Mouse (Mus musculus): ENCODE data around the gene Mtss1l.

The Mtss1l gene

GRCm38 (mm10) chr8:110720685-110721598, at the start of gene Mtss1l:
Mtss1l (plus strand) TSS chr8:110721476.
- peak; percentile 88 for DNase-seq (ENCODE audit: low spot score)

- no peak for DNase-seq (ENCODE audit: low spot score)
Observed at GRCm38 (mm10) chr8:110672133-110672532, 49.1 kb upstream of the Mtss1l start.

GRCm38 (mm10) chr8:110673168-110673567, 48.1 kb upstream of the Mtss1l start:
- DNase-seq (ENCODE audit: low spot score): no peak

GRCm38 (mm10) chr8:110674589-110674988, 46.7 kb upstream of the Mtss1l start:
- DNase-seq (ENCODE audit: low spot score): no peak

- DNase-seq (ENCODE audit: low spot score): no peak
Observed at GRCm38 (mm10) chr8:110676702-110677101, 44.6 kb upstream of the Mtss1l start.

GRCm38 (mm10) chr8:110677174-110677660, 44.1 kb upstream of the Mtss1l start:
- no peak for DNase-seq (ENCODE audit: low spot score)

- DNase-seq (ENCODE audit: low spot score): no peak
Observed at GRCm38 (mm10) chr8:110678989-110679388, 42.3 kb upstream of the Mtss1l start.

GRCm38 (mm10) chr8:110687726-110688125, 33.5 kb upstream of the Mtss1l start:
- DNase-seq (ENCODE audit: low spot score): peak; percentile 57

GRCm38 (mm10) chr8:110689961-110690360, 31.3 kb upstream of the Mtss1l start:
- DNase-seq (ENCODE audit: low spot score): no peak

GRCm38 (mm10) chr8:110694226-110694625, 27.1 kb upstream of the Mtss1l start:
- DNase-seq (ENCODE audit: low spot score): no peak

GRCm38 (mm10) chr8:110694826-110695225, 26.4 kb upstream of the Mtss1l start:
- no peak for DNase-seq (ENCODE audit: low spot score)

GRCm38 (mm10) chr8:110695431-110695830, 25.8 kb upstream of the Mtss1l start:
- no peak for DNase-seq (ENCODE audit: low spot score)

- DNase-seq (ENCODE audit: low spot score): no peak
Observed at GRCm38 (mm10) chr8:110696051-110696450, 25.2 kb upstream of the Mtss1l start.

GRCm38 (mm10) chr8:110697571-110697970, 23.7 kb upstream of the Mtss1l start:
- no peak for DNase-seq (ENCODE audit: low spot score)

GRCm38 (mm10) chr8:110698098-110698497, 23.2 kb upstream of the Mtss1l start:
- no peak for DNase-seq (ENCODE audit: low spot score)

GRCm38 (mm10) chr8:110699501-110699900, 21.8 kb upstream of the Mtss1l start:
- no peak for DNase-seq (ENCODE audit: low spot score)

GRCm38 (mm10) chr8:110700561-110700960, 20.7 kb upstream of the Mtss1l start:
- no peak for DNase-seq (ENCODE audit: low spot score)

GRCm38 (mm10) chr8:110702636-110703459, 18.4 kb upstream of the Mtss1l start:
- no peak for DNase-seq (ENCODE audit: low spot score)

GRCm38 (mm10) chr8:110703460-110704061, 17.7 kb upstream of the Mtss1l start:
- DNase-seq (ENCODE audit: low spot score): no peak

- no peak for DNase-seq (ENCODE audit: low spot score)
Observed at GRCm38 (mm10) chr8:110704103-110704502, 17.2 kb upstream of the Mtss1l start.

- DNase-seq (ENCODE audit: low spot score): no peak
Observed at GRCm38 (mm10) chr8:110705391-110706287, 15.6 kb upstream of the Mtss1l start.
